Mouse (Mus musculus): ENCODE data around the gene Clcnkb. TPM values are rescaled to one million over a fixed set of nuclear protein-coding genes. Genes with fewer than 3 reads are reported as not detected.

The Clcnkb gene
- total and polyA plus RNA-seq, 3 experiments, result 0.08 to 0.51 (median 0.24) TPM

Other genes starting within 250 kb of the Clcnkb start
- 4.5 and 5.3 TPM in 2 replicates for gene Rsg1, start 202.1 kb downstream of the Clcnkb start, total RNA-seq (2012; rRNA removed)
- gene Rsg1, start 202.1 kb downstream of the Clcnkb start, total RNA-seq (2014; rRNA removed), result 1.0 and 1.1 TPM in 2 replicates
- 2.8 and 3.2 TPM in 2 replicates for gene Rsg1, start 202.1 kb downstream of the Clcnkb start, polyA plus RNA-seq (2012; ENCODE audit: insufficient read length, low read depth)
- gene Arhgef19, start 176.5 kb downstream of the Clcnkb start, total RNA-seq (2012; rRNA removed), result 0.08 and 0.21 TPM in 2 replicates
- 0.15 TPM in 1 of 2 replicates, not detected in the other for gene Arhgef19, start 176.5 kb downstream of the Clcnkb start, total RNA-seq (2014; rRNA removed)
- 0.19 and 0.40 TPM in 2 replicates for gene Arhgef19, start 176.5 kb downstream of the Clcnkb start, polyA plus RNA-seq (2012; ENCODE audit: insufficient read length, low read depth)
- gene Epha2, start 114.8 kb downstream of the Clcnkb start, total RNA-seq (2012; rRNA removed), result 0.67 and 0.81 TPM in 2 replicates
- 0.55 and 0.58 TPM in 2 replicates for gene Epha2, start 114.8 kb downstream of the Clcnkb start, total RNA-seq (2014; rRNA removed)
- 0.67 and 0.70 TPM in 2 replicates for gene Epha2, start 114.8 kb downstream of the Clcnkb start, polyA plus RNA-seq (2012; ENCODE audit: insufficient read length, low read depth)
- not detected in 2 replicates for gene Fam131c, start 47.8 kb downstream of the Clcnkb start, total RNA-seq (2012; rRNA removed)
- gene Fam131c, start 47.8 kb downstream of the Clcnkb start, total RNA-seq (2014; rRNA removed), result not detected in 2 replicates
- gene Fam131c, start 47.8 kb downstream of the Clcnkb start, polyA plus RNA-seq (2012; ENCODE audit: insufficient read length, low read depth), result not detected in 2 replicates
- gene Clcnka, start 17.3 kb downstream of the Clcnkb start, total RNA-seq (2012; rRNA removed), result not detected in 2 replicates
- gene Clcnka, start 17.3 kb downstream of the Clcnkb start, total RNA-seq (2014; rRNA removed), result not detected in 2 replicates
- gene Clcnka, start 17.3 kb downstream of the Clcnkb start, polyA plus RNA-seq (2012; ENCODE audit: insufficient read length, low read depth), result not detected in 2 replicates
- gene Hspb7, start 4.8 kb upstream of the Clcnkb start, total RNA-seq (2012; rRNA removed), result 0.04 TPM in 1 of 2 replicates, not detected in the other
- gene Hspb7, start 4.8 kb upstream of the Clcnkb start, total RNA-seq (2014; rRNA removed), result not detected in 2 replicates
- gene Hspb7, start 4.8 kb upstream of the Clcnkb start, polyA plus RNA-seq (2012; ENCODE audit: insufficient read length, low read depth), result not detected in 2 replicates
- not detected in 2 replicates for gene Srarp, start 20.1 kb upstream of the Clcnkb start, total RNA-seq (2012; rRNA removed)
- not detected in 2 replicates for gene Srarp, start 20.1 kb upstream of the Clcnkb start, total RNA-seq (2014; rRNA removed)
- not detected in 2 replicates for gene Srarp, start 20.1 kb upstream of the Clcnkb start, polyA plus RNA-seq (2012; ENCODE audit: insufficient read length, low read depth)
- gene Zbtb17, start 28.6 kb upstream of the Clcnkb start, total RNA-seq (2012; rRNA removed), result 45.3 and 47.6 TPM in 2 replicates
- gene Zbtb17, start 28.6 kb upstream of the Clcnkb start, total RNA-seq (2014; rRNA removed), result 20.4 and 21.4 TPM in 2 replicates
- 49.7 and 51.2 TPM in 2 replicates for gene Zbtb17, start 28.6 kb upstream of the Clcnkb start, polyA plus RNA-seq (2012; ENCODE audit: insufficient read length, low read depth)
- gene Spen, start 122.6 kb upstream of the Clcnkb start, total RNA-seq (2012; rRNA removed), result 10.2 and 10.8 TPM in 2 replicates
- gene Spen, start 122.6 kb upstream of the Clcnkb start, total RNA-seq (2014; rRNA removed), result 2.6 and 4.0 TPM in 2 replicates
- gene Spen, start 122.6 kb upstream of the Clcnkb start, polyA plus RNA-seq (2012; ENCODE audit: insufficient read length, low read depth), result 21.3 and 21.6 TPM in 2 replicates
- 0.17 TPM in 2 replicates for gene Fblim1, start 190.1 kb upstream of the Clcnkb start, total RNA-seq (2012; rRNA removed)
- 0.07 and 0.09 TPM in 2 replicates for gene Fblim1, start 190.1 kb upstream of the Clcnkb start, total RNA-seq (2014; rRNA removed)
- 0.97 and 1.2 TPM in 2 replicates for gene Fblim1, start 190.1 kb upstream of the Clcnkb start, polyA plus RNA-seq (2012; ENCODE audit: insufficient read length, low read depth)
- gene Tmem82, start 202.6 kb upstream of the Clcnkb start, total RNA-seq (2012; rRNA removed), result 3.8 and 5.2 TPM in 2 replicates
- 0.58 and 0.68 TPM in 2 replicates for gene Tmem82, start 202.6 kb upstream of the Clcnkb start, total RNA-seq (2014; rRNA removed)
- gene Tmem82, start 202.6 kb upstream of the Clcnkb start, polyA plus RNA-seq (2012; ENCODE audit: insufficient read length, low read depth), result 2.7 TPM in 2 replicates
- 0.63 and 0.64 TPM in 2 replicates for gene Slc25a34, start 207.8 kb upstream of the Clcnkb start, total RNA-seq (2012; rRNA removed)
- gene Slc25a34, start 207.8 kb upstream of the Clcnkb start, total RNA-seq (2014; rRNA removed), result 0.23 and 0.41 TPM in 2 replicates
- 1.2 and 1.7 TPM in 2 replicates for gene Slc25a34, start 207.8 kb upstream of the Clcnkb start, polyA plus RNA-seq (2012; ENCODE audit: insufficient read length, low read depth)
- gene Plekhm2, start 248.9 kb upstream of the Clcnkb start, total RNA-seq (2012; rRNA removed), result 12.3 and 13.7 TPM in 2 replicates
- gene Plekhm2, start 248.9 kb upstream of the Clcnkb start, total RNA-seq (2014; rRNA removed), result 12.4 and 12.7 TPM in 2 replicates
- gene Plekhm2, start 248.9 kb upstream of the Clcnkb start, polyA plus RNA-seq (2012; ENCODE audit: insufficient read length, low read depth), result 22.0 and 28.2 TPM in 2 replicates

All from CH12.LX (cell line).